ENCODE assay signal across 8 mouse cellular contexts in the genomic region with DNA sequence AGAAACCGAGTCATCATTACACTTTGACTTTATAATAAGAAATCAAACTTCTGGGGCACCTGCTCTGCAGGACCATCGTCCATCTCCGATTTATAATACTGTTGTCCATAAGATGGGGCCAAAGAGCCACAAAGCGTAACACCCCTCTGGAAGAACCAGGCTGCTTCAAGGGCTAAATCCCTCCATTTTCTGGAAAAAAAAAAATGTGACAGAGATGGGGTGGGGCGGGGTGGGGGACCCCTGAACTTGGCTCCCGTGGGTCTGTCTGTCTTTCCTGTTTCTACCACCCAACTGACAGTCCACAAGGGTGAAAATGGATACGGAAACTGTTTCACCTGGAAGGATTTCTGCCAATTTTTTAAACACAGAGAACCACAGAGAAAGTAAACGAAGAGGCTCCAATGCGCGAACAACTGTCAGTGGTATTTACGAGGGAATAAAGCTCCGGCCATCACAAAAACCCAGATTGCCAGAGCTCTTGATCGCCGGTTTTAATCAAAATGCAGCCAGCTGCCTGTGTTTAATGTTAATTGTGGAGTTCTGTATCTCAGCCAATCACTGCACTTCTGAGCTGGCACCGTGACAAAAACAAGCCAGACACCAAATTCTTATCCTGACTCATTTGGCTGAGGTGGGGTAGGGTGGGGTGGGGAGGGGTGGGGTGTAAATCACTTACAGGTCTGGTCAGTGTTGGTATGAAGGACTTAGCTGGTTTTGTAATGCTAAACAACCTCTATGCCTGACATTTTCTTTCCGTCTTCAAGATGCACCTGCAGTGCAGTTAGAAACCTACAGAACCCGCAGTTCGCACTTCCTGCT.
DNase-seq lines count a peak whose midpoint lies in the region; ATAC-seq lines count a peak whose summit lies in the region.

No protein-coding gene starts in this region.

- ATAC-seq in embryonic facial prominence, embryonic 15.5 days (ENCODE audit: insufficient number of reproducible peaks, low FRiP score, low TSS enrichment, low read depth) = no peak
- peak; percentile 47; the same call in 1 of the 2 replicates for ATAC-seq in lung, embryonic 15.5 days (ENCODE audit: borderline replicate concordance, extremely low read depth, low FRiP score, low TSS enrichment)
- ATAC-seq in activated CD4-positive, CD25-positive, alpha-beta regulatory T cell, adult 4 months = no peak

- H3K9ac ChIP-seq in embryonic facial prominence, embryonic 15.5 days = no peak overlapping the region
- no peak overlapping the region for H3K9ac ChIP-seq in lung, embryonic 15.5 days

- H3K4me2 ChIP-seq in embryonic facial prominence, embryonic 15.5 days (replicated peaks) = peak overlapping the region; percentile 58
- H3K4me2 ChIP-seq in lung, embryonic 15.5 days = peak overlapping the region; percentile 75

- 5% methylated on average over 18 of the region's 18 CpGs for WGBS in embryonic facial prominence, embryonic 15.5 days
- WGBS in hindbrain, embryonic 10.5 days = 12% methylated on average over 18 of the region's 18 CpGs
- 4% methylated on average over 18 of the region's 18 CpGs for WGBS in lung, embryonic 15.5 days

- H3K4me1 ChIP-seq in embryonic facial prominence, embryonic 15.5 days = peaks cover 21% of the 10 kb centered on the region
- H3K4me1 ChIP-seq in hindbrain, embryonic 10.5 days (replicated peaks) = peaks cover 23% of the 10 kb centered on the region
- H3K4me1 ChIP-seq in lung, embryonic 15.5 days = peaks cover 25% of the 10 kb centered on the region

- H3K36me3 ChIP-seq in embryonic facial prominence, embryonic 15.5 days = no peaks in the 10 kb centered on the region
- no peaks in the 10 kb centered on the region for H3K36me3 ChIP-seq in hindbrain, embryonic 10.5 days
- no peaks in the 10 kb centered on the region for H3K36me3 ChIP-seq in lung, embryonic 15.5 days

- peak overlapping the region; percentile 37 for H3K4me3 ChIP-seq in embryonic facial prominence, embryonic 15.5 days (replicated peaks)
- peak overlapping the region; percentile 39 for H3K4me3 ChIP-seq in hindbrain, embryonic 10.5 days
- H3K4me3 ChIP-seq in lung, embryonic 15.5 days = peak overlapping the region; percentile 37

- no peak overlapping the region for H3K27ac ChIP-seq in embryonic facial prominence, embryonic 15.5 days (replicated peaks)
- no peak overlapping the region for H3K27ac ChIP-seq in hindbrain, embryonic 10.5 days
- H3K27ac ChIP-seq in lung, embryonic 15.5 days = 0 out of 2 replicates have a peak overlapping the region, but pooled peaks have one; percentile 72

- no peaks in the 10 kb centered on the region for H3K9me3 ChIP-seq in embryonic facial prominence, embryonic 15.5 days (replicated peaks)
- H3K9me3 ChIP-seq in hindbrain, embryonic 10.5 days = 0 out of 2 replicates have a peak, but pooled peaks cover 5% of the 10 kb centered on the region
- H3K9me3 ChIP-seq in lung, embryonic 15.5 days = no peaks in the 10 kb centered on the region

- H3K27me3 ChIP-seq in embryonic facial prominence, embryonic 15.5 days = no peaks in the 10 kb centered on the region
- H3K27me3 ChIP-seq in hindbrain, embryonic 10.5 days (ENCODE audit: insufficient read depth, poor library complexity, severe bottlenecking) = peaks cover 33% of the 10 kb centered on the region
- peaks cover 9% of the 10 kb centered on the region; the same call in 1 of the 2 replicates for H3K27me3 ChIP-seq in lung, embryonic 15.5 days

- DNase-seq in thymus, postnatal 4 days = peak; percentile 29
- DNase-seq in thymus, postnatal 14 days = no peak
- peak; percentile 48 for DNase-seq in hindbrain, embryonic 10.5 days (ENCODE audit: low spot score)
- DNase-seq in layer of hippocampus, adult 9-11 months = peak; percentile 59
- peak; percentile 73 for DNase-seq in retina, postnatal 1 day
